Mouse (Mus musculus): Measurements from ENCODE around the gene Klk1. TPM values are rescaled to one million over a fixed set of nuclear protein-coding genes. Genes with fewer than 3 reads are reported as not detected.

Klk1 gene
- polyA plus RNA-seq, 1 experiment from 2014 or later: 1.1 TPM

DNA sequence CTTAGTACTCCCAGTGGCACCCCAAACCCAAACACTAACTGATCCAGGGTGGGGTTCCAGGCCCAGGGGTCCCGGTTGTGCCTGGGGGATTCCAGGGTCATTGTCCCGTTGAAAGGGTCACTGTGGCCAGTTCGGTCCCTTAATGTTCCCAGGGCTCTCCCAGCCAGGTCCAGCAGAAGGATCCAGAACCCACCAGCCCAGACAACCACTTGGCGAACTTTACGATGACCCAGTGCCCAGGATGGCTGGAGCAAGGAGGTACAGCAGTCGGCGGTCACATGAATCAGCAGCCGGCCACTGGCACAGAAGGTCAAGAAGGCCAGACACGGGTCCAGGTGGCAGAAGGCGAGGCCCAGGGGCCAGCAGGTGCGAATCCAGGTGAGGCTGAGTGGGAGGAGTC is 43.0 kb downstream of the Klk1 start:
- Histone ChIP-seq H3K9me3 (replicated peaks; ENCODE audit: control insufficient read depth, low read length) (no peaks in the 10 kb centered on the region), H3K36me3 (ENCODE audit: control insufficient read depth, insufficient read depth) (no peaks in the 10 kb centered on the region), H3K4me1 (ENCODE audit: control insufficient read depth, low read depth, low read length) (peaks cover under 1% of the 10 kb centered on the region; the same call in 1 of the 2 replicates), H3K4me2 (ENCODE audit: low read depth, low read length) (no peak overlapping the region), H3K27me3 (ENCODE audit: control insufficient read depth, insufficient read depth, low read depth, low read length) (peaks cover 9% of the 10 kb centered on the region), H3K4me3 (ENCODE audit: low read depth, low read length) (no peak overlapping the region), H3K27ac (ENCODE audit: low read length) (no peak overlapping the region), H3K9ac (ENCODE audit: low read depth, low read length) (no peak overlapping the region)
- WGBS (ENCODE audit: insufficient replicate concordance): 66% methylated on average over 11 of the region's 11 CpGs
- ATAC-seq (ENCODE audit: low read depth): no peak

DNA sequence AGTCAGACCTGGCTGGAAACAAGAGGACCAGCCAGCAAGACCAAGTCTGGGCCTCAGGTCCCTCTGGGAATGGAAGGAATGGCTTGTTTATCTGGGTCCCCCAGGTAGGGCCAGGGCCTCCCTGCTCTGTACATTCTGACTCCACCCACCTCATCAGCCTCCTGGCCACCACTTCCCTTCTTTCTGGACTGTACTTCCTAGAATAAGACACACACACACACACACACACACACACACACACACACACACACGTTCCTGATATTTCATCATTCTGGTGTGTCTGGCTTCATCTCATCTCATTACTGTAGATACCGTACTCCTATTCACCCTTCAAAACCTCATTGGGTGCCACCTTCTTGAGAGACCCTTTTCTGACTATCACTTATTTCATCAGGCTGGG is 44.2 kb downstream of the Klk1 start:
- Histone ChIP-seq H3K27me3 (ENCODE audit: control insufficient read depth, insufficient read depth, low read depth, low read length) (peaks cover 2% of the 10 kb centered on the region; the same call in 1 of the 2 replicates), H3K27ac (ENCODE audit: low read length) (no peak overlapping the region), H3K4me2 (ENCODE audit: low read depth, low read length) (no peak overlapping the region), H3K9ac (ENCODE audit: low read depth, low read length) (no peak overlapping the region), H3K4me3 (ENCODE audit: low read depth, low read length) (no peak overlapping the region), H3K4me1 (ENCODE audit: control insufficient read depth, low read depth, low read length) (no peaks in the 10 kb centered on the region), H3K36me3 (ENCODE audit: control insufficient read depth, insufficient read depth) (no peaks in the 10 kb centered on the region), H3K9me3 (replicated peaks; ENCODE audit: control insufficient read depth, low read length) (no peaks in the 10 kb centered on the region)
- 46% methylated on average over 2 of the region's 2 CpGs for WGBS (ENCODE audit: insufficient replicate concordance)
- ATAC-seq (ENCODE audit: low read depth): no peak

DNA sequence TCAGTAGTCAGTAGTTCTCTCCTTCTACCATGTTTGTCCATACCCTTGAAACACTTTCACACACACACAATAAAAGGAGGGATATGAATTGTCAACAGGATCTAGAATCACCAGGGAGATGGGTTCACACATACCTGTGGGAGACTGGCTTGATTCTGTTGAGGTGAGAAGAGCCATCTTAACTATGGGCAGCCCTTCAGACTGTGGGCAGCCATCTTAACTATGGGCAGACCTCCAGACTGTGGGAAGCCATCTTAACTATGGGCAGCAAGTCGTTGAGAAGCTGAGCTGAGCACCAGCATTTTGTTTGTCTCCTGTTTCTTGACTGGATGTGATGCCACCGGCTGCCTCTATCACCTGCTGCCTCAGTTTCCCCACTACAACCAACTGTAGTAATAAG is 46.1 kb downstream of the Klk1 start:
- Histone ChIP-seq H3K27ac (ENCODE audit: low read length) (no peak overlapping the region), H3K36me3 (ENCODE audit: control insufficient read depth, insufficient read depth) (no peaks in the 10 kb centered on the region), H3K9ac (ENCODE audit: low read depth, low read length) (no peak overlapping the region), H3K9me3 (replicated peaks; ENCODE audit: control insufficient read depth, low read length) (no peaks in the 10 kb centered on the region), H3K4me3 (ENCODE audit: low read depth, low read length) (no peak overlapping the region), H3K4me2 (ENCODE audit: low read depth, low read length) (no peak overlapping the region), H3K4me1 (ENCODE audit: control insufficient read depth, low read depth, low read length) (no peaks in the 10 kb centered on the region), H3K27me3 (ENCODE audit: control insufficient read depth, insufficient read depth, low read depth, low read length) (peaks cover 2% of the 10 kb centered on the region; the same call in 1 of the 2 replicates)
- WGBS (ENCODE audit: insufficient replicate concordance): 45% methylated on average over 2 of the region's 2 CpGs
- ATAC-seq (ENCODE audit: low read depth): no peak

DNA sequence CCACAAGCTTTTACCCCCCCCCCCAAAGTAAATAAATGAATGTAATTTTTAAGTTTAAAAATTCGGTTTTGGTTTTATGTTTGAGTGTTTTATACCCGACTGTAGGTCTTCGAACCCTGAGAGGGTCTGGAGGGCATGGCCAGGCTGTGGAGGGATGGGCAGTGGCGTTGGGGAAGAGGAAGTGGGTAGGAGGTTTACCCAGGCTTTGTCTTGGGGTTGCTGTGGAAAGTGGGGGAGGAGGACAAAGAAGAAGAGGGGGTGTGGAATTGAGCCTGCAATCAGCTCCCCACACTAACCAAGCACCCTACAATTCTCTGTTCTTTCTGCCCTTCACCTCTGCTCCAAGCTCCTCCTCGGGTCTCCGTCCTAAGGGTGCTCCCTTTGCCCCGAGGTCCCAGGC is 47.4 kb downstream of the Klk1 start:
- no peak overlapping the region for H3K9ac ChIP-seq (ENCODE audit: low read depth, low read length)
- no peaks in the 10 kb centered on the region for H3K27me3 ChIP-seq (ENCODE audit: control insufficient read depth, insufficient read depth, low read depth, low read length)
- 50% methylated on average over 7 of the region's 7 CpGs for WGBS (ENCODE audit: insufficient replicate concordance)
- H3K4me3 ChIP-seq (ENCODE audit: low read depth, low read length): no peak overlapping the region
- no peak for ATAC-seq (ENCODE audit: low read depth)
- no peak overlapping the region for H3K27ac ChIP-seq (ENCODE audit: low read length)
- no peak overlapping the region for H3K4me2 ChIP-seq (ENCODE audit: low read depth, low read length)
- no peaks in the 10 kb centered on the region for H3K9me3 ChIP-seq (replicated peaks; ENCODE audit: control insufficient read depth, low read length)
- H3K4me1 ChIP-seq (ENCODE audit: control insufficient read depth, low read depth, low read length): no peaks in the 10 kb centered on the region
- H3K36me3 ChIP-seq (ENCODE audit: control insufficient read depth, insufficient read depth): no peaks in the 10 kb centered on the region

DNA sequence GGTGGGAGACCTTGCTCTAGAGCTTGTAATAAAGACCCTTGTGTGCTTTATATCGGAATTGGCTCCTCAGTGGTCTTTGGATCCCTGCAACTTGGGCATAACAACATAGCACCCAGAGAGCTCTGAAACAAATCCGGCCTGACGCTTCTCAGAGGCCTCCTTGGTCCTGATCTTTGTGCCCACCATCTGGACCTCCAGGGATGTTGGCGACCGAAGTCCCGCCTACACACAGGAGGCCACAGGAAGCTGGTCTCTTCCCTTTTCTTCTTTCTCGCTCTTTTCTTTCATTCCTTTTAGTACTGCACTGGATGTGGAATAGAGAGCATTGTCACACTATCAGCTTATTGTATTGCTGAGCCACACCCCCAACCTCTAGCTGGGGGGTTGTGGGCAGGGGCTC is 48.3 kb downstream of the Klk1 start:
- H3K4me3 ChIP-seq (ENCODE audit: low read depth, low read length): no peak overlapping the region
- no peaks in the 10 kb centered on the region for H3K9me3 ChIP-seq (replicated peaks; ENCODE audit: control insufficient read depth, low read length)
- H3K27me3 ChIP-seq (ENCODE audit: control insufficient read depth, insufficient read depth, low read depth, low read length): no peaks in the 10 kb centered on the region
- ATAC-seq (ENCODE audit: low read depth): no peak
- no peak overlapping the region for H3K27ac ChIP-seq (ENCODE audit: low read length)
- H3K4me2 ChIP-seq (ENCODE audit: low read depth, low read length): no peak overlapping the region
- 58% methylated on average over 7 of the region's 7 CpGs for WGBS (ENCODE audit: insufficient replicate concordance)
- no peaks in the 10 kb centered on the region for H3K36me3 ChIP-seq (ENCODE audit: control insufficient read depth, insufficient read depth)
- H3K4me1 ChIP-seq (ENCODE audit: control insufficient read depth, low read depth, low read length): no peaks in the 10 kb centered on the region
- H3K9ac ChIP-seq (ENCODE audit: low read depth, low read length): no peak overlapping the region

DNA sequence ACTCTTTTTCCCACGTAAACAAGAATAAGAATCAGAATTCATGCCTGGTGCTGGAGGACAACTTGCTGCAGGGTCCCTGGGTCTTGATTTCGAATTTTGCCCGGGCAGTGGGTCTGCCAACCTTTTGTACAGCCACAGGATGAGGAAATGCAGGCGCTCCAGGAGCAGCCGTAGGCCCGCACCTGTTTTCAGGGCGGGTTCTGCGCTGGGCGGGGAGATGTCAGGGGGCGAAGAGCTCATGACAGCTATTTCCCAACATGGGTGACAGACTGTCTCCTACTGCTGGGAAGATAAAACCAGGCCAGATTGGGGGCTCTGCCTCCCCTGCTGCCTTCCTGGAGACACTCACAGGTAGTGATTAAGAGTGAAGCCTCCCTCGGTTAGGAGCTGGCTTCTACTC is 48.9 kb downstream of the Klk1 start:
- no peak for ATAC-seq (ENCODE audit: low read depth)
- no peak overlapping the region for H3K27ac ChIP-seq (ENCODE audit: low read length)
- H3K4me2 ChIP-seq (ENCODE audit: low read depth, low read length): no peak overlapping the region
- WGBS (ENCODE audit: insufficient replicate concordance): 48% methylated on average over 11 of the region's 11 CpGs
- H3K36me3 ChIP-seq (ENCODE audit: control insufficient read depth, insufficient read depth): no peaks in the 10 kb centered on the region
- no peak overlapping the region for H3K4me3 ChIP-seq (ENCODE audit: low read depth, low read length)
- no peaks in the 10 kb centered on the region for H3K9me3 ChIP-seq (replicated peaks; ENCODE audit: control insufficient read depth, low read length)
- H3K4me1 ChIP-seq (ENCODE audit: control insufficient read depth, low read depth, low read length): no peaks in the 10 kb centered on the region
- H3K27me3 ChIP-seq (ENCODE audit: control insufficient read depth, insufficient read depth, low read depth, low read length): no peaks in the 10 kb centered on the region
- H3K9ac ChIP-seq (ENCODE audit: low read depth, low read length): no peak overlapping the region

DNA sequence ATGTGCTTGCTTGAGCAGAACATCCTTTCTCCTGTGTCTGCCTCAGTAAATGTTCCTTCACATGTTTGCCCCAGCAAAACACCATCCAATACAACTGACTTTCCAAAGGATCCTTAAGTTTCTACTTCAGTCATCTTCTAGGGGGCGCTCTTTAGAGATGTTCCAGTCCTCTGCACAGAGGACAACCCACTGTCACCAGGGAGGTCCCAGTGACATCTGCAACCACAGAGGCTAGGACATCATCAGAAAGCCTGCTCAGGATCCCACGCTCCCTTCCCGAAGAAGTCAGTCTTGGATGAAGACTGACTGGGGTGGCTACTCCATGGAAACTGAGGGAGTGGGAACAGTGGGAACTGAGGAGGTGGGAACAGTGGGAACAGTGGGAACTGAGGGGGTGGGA is 50.4 kb downstream of the Klk1 start:
- no peaks in the 10 kb centered on the region for H3K9me3 ChIP-seq (replicated peaks; ENCODE audit: control insufficient read depth, low read length)
- no peaks in the 10 kb centered on the region for H3K36me3 ChIP-seq (ENCODE audit: control insufficient read depth, insufficient read depth)
- H3K27me3 ChIP-seq (ENCODE audit: control insufficient read depth, insufficient read depth, low read depth, low read length): no peaks in the 10 kb centered on the region
- no peak for ATAC-seq (ENCODE audit: low read depth)
- H3K4me2 ChIP-seq (ENCODE audit: low read depth, low read length): no peak overlapping the region
- H3K27ac ChIP-seq (ENCODE audit: low read length): no peak overlapping the region
- H3K4me1 ChIP-seq (ENCODE audit: control insufficient read depth, low read depth, low read length): no peaks in the 10 kb centered on the region
- no peak overlapping the region for H3K9ac ChIP-seq (ENCODE audit: low read depth, low read length)
- WGBS (ENCODE audit: insufficient replicate concordance): 63% methylated on average over 3 of the region's 3 CpGs
- no peak overlapping the region for H3K4me3 ChIP-seq (ENCODE audit: low read depth, low read length)

DNA sequence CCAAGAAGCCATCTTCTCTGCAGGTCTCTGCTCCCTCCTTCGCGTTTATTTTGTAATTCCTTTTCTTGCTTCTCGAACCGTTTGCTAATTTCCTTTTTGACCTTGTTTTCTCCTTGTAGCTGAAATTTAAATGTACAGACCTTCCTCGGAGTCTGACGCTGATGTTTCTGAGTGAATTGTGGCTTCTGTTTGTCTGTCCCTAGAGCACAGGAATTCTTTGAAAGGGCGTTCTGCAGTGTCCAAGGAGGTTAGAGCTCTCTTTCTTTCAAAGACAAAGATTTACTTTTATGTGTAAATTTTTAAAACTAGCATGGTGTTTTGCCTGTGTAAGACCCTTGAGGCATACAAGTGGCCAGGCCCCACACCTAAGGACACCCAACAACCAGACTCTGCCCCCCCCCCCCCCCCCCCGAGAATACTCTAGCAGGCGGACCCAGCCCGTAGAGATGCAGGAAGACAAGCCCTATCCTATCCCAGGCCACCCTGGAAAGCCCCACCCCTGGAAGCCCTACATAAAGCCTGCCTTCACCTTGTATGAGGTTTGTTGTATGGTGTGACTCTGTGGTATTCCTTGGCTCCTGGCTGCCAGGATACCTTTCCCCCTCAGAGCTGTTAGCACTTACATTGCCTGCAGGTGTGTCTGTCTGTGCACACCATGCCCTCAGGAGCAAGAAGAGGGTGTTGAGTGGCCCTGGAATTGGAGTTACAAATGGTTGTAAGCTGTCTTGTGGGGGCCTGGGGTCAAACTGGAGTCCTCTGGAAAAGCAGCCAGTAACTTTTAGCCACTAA is 51.5 kb downstream of the Klk1 start:
- Histone ChIP-seq H3K4me1 (ENCODE audit: control insufficient read depth, low read depth, low read length) (no peaks in the 10 kb centered on the region), H3K36me3 (ENCODE audit: control insufficient read depth, insufficient read depth) (no peaks in the 10 kb centered on the region), H3K4me2 (ENCODE audit: low read depth, low read length) (no peak overlapping the region), H3K27me3 (ENCODE audit: control insufficient read depth, insufficient read depth, low read depth, low read length) (no peaks in the 10 kb centered on the region), H3K9me3 (replicated peaks; ENCODE audit: control insufficient read depth, low read length) (no peaks in the 10 kb centered on the region), H3K27ac (ENCODE audit: low read length) (no peak overlapping the region), H3K4me3 (ENCODE audit: low read depth, low read length) (no peak overlapping the region), H3K9ac (ENCODE audit: low read depth, low read length) (no peak overlapping the region)
- whole genome bisulfite sequencing (ENCODE audit: insufficient replicate concordance): 42% methylated on average over 10 of the region's 10 CpGs
- no peak for ATAC-seq (ENCODE audit: low read depth)

DNA sequence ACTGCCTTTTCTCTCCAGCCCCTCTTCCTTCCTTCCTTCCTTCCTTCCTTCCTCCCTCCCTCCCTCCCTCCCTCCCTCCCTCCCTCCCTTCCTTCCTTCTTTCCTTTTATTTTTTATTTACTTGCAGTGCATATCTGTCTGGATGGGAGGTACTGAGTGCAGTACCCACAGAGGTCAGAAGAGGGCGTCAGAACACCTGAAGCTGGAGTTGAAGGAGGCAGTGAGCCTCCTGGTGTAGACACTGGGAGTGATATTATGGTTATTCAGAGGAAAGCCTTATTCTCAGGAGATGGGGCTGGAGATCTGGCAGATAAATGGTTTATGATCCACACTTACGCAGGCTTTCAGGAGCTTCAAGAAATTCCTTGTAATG is 52.1 kb downstream of the Klk1 start:
- H3K4me2 ChIP-seq (ENCODE audit: low read depth, low read length): no peak overlapping the region
- H3K4me3 ChIP-seq (ENCODE audit: low read depth, low read length): no peak overlapping the region
- no peak for ATAC-seq (ENCODE audit: low read depth)
- H3K9ac ChIP-seq (ENCODE audit: low read depth, low read length): no peak overlapping the region
- no peaks in the 10 kb centered on the region for H3K9me3 ChIP-seq (replicated peaks; ENCODE audit: control insufficient read depth, low read length)
- H3K36me3 ChIP-seq (ENCODE audit: control insufficient read depth, insufficient read depth): no peaks in the 10 kb centered on the region
- H3K4me1 ChIP-seq (ENCODE audit: control insufficient read depth, low read depth, low read length): no peaks in the 10 kb centered on the region
- no peak overlapping the region for H3K27ac ChIP-seq (ENCODE audit: low read length)
- H3K27me3 ChIP-seq (ENCODE audit: control insufficient read depth, insufficient read depth, low read depth, low read length): no peaks in the 10 kb centered on the region
- WGBS (ENCODE audit: insufficient replicate concordance): 40% methylated on average over 2 of the region's 2 CpGs

Measured in liver, embryonic 16.5 days (tissue).